Mouse (Mus musculus): ENCODE measurements around the gene Adam1a.
"Not testable (repeated sequence)": the region's sequence is repeated elsewhere in the genome, so short reads cannot be mapped to it uniquely, and the experiment has no call there.

The Adam1a gene

DNA sequence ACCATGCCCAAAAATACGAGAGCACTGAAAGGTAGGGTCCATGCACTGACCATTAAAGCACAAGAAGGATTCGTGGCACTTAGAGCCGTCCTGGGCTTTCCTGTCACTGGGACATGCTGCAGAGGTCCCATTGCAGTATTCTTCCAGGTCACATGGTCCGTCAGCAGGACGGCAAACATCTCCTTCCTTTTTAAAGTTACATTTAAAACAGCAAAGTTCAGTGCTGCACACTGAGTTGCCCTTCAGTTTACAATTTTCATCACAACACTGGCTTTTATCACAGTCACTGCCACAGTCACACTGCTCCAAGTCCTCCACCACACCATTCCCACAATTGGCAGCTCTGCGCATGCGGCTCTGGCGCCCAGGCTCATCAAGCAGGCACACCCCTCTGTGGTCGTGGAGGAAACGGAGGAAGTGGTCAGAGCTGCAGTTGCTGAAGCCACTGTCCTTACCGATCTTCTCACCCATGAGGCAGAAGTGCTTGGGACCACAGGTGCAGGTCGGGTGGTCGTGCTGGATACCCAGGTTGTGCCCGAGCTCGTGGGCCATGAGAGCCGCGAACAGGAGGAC is 43.8 kb downstream of the Adam1a start:
- in situ Hi-C loops (cut with MboI, MseI) = not testable (repeated sequence)

DNA sequence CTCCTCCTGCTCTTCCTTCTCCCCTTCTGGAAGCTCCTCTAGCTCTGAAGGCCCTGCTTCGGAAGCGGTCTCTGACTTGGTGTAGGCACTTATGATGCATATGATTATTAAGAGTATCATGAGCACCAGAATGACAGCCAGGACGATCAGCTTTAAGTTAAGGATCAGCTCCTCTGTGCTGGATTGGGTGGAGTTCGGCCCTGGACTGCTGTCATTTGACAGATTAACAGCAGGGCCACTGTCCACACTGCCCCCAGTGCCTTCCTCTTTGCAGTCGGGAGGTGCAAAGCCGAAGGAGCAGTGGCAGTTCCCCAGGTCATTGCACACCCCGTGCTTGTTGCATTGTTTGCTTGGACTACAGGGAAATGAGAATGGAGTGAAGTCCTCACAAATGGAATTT is 44.6 kb downstream of the Adam1a start:
- in situ Hi-C loops (cut with MboI, MseI) = no loop called here

DNA sequence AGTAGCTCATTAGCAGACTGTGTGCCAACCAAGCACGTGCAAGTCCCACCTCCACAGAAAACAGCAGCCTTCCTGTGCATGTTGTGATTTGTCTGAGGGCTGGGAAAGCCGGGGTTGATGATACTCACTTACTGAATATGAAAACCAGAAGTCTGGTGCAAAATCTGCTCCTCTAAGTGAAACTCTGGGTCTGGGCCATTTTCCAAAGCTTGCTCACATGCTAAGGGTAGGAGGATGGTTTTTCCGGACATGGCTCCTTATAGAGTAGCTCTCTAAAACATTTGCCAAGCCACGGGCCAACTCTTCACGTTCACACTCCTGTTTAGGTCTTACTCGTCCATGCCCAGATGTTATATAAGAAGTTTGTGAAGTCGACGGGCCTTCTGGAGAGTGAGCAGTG is 52.0 kb downstream of the Adam1a start:
- in situ Hi-C loops (cut with MboI, MseI) = no loop called here

DNA sequence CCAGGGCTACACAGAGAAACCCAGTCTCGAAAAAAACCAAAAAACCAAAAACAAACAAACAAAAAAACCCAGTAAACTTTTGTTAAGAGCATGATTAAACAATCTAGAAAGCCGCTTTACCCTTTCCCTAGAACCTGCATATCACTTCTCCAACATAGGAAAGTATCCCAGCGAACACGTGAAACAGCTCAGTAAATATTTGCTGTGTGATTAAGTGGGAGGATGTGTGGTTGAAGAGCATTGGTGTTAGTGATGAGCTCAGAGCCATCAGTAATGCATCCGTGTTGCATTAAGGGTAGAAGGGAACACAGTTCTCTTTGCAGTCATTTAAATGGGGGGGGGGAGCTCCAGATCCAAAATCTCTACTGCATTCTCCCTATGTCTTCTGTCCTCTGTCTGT is 60.5 kb downstream of the Adam1a start:
- in situ Hi-C loops (cut with MboI, MseI) = no loop called here

DNA sequence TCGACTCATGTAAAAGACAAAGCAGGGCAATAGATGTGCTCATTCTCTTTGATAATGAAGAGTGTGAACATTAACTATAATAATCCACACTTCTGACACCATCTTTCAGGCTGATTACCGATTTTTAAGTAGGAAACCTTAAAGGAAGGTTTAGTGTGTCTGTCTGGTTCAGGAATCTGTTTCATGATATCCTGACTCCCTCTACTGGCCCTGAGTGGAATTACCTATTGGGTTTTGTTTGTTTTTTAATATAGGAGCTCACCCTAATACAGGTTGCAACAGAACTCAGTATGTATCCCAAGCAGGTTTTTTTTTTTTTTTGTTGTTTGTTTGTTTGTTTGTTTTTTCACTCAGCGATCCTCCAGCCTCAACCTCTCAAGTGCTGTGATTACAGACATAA is 67.6 kb downstream of the Adam1a start:
- in situ Hi-C loops (cut with MboI, MseI) = loop anchor here (5.0 kb wide), 1 partner anchor 35 kb away; no protein-coding TSS in a partner anchor

DNA sequence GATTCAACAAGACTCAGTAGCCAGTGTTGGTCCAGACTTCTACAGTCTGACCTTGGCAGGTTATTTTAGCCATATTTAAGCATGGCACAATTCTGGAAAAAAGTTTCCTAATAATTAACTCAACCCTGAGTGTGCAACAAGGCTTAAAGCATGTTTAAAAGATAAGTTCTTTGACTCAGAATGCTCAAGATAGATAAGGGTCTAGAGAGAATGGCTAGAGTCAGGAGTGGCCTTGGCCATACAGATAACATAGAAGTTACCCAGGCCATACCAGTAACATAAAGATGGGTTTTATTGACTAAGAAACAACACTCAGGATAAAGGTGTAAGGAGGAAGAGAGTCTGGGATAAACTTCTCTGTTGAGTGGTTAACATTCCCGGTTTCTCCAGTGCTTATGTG is 69.2 kb downstream of the Adam1a start:
- in situ Hi-C loops (cut with MboI, MseI) = loop anchor here (5.0 kb wide), 1 partner anchor 34 kb away; no protein-coding TSS in a partner anchor

DNA sequence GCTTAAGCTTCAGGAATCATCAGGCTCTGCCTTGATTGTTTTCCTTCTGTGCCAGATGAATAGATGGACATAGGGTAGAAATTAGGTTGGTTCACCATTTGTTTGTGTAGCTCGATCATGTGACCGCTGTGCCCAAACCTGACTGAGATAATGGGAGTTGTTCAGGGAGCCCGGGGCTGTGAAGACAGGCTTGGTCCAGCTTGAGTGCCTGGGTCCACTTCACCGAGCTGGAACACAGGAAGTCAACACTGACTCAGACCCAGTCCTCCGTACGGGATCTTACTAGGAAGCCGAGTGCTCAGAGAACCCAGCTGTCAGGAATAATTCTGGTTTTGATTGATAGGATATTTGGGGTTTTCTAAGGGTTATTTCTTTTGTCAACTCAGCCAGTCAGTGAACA is 70.7 kb downstream of the Adam1a start:
- in situ Hi-C loops (cut with MboI, MseI) = loop anchor here (5.0 kb wide), 1 partner anchor 32 kb away; no protein-coding TSS in a partner anchor

DNA sequence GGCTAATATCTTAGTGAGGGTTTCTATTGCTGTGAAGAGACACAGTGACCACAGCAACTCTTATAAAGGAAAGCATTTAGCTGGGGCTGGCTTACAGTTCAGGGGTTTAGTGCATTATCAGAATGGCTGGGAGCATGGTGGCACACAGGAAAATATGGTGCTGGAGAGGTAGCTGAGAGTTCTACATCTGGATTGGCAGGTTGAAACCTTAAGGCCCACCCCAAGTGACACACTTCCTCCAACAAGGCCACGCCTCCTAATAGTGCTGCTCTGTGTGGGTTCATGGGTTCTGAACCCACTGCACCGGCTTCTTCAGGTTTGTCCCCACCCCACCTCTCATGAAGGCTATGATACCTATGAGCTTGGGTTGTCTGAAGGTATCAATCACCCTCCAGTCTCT is 72.9 kb downstream of the Adam1a start:
- in situ Hi-C loops (cut with MboI, MseI) = no loop called here

DNA sequence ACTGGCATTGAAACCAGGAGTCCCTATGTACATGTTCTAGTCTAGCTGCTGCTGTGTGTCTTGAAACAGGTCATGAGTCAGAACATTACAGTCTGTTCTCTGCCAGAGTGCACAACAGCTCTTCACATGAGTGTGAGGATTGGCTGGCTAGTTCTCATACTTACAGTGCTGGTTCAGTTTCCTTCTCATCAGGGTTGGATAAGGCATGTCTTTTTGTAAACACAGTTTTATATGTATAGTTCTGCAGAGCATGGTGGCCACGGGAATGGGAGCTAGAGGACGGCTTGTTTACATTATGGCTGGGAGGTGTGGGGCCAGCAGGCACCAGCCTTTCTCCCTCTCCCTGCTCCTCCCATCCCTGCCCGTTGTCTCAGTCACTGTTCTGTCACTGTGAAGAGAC is 75.7 kb downstream of the Adam1a start:
- in situ Hi-C loops (cut with MboI, MseI) = no loop called here

Measured in T-helper 17 cell (primary cell).